Mouse (Mus musculus) megakaryocyte, embryonic 14.5 days (primary cell): Measurements from ENCODE around the gene R3hdm2.

Experiments
- FLI1 ChIP-seq: IDR thresholded peaks from 2 replicates; pipeline ENCODE4 v1.6.1; 2012; ENCODE audit warnings: low read length, inconsistent platforms, mixed read lengths
- GATA1 ChIP-seq: IDR thresholded peaks from 3 replicates; pipeline ENCODE4 v1.6.1; 2012; ENCODE audit warnings: mixed read lengths, low read length, inconsistent platforms, borderline replicate concordance

DNA sequence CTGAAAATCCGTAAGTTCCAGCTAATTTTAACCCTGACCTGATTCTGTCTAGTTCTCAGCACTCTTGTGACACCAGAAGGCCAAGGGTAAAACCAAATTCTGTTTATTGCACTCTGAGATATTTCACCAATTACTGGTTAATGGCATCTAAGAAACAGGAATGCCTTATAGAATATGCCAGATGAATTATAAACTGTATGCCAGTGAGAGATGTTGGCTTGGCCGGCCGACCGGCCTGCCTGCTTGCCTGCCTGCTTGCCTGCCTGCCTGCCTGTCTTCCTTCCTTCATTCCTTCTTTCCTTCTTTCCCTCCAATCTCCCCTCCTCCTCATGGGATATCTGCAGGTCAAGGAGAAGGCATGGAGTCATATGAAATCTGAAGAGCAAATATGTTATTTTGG is 52.3 kb downstream of the R3hdm2 start:
- TF ChIP-seq GATA1: no peak
- no peak for TF ChIP-seq FLI1
